Mouse (Mus musculus): ENCODE results near the gene Cast.

GRCm38 (mm10) chr13:74767186-74767585 is 41.4 kb downstream of the Cast start:
- TF ChIP-seq CTCF (IDR thresholded peaks at IDR 0.05; ENCODE audit: extremely low read depth, insufficient read depth, insufficient read length, insufficient replicate concordance) (no peak), POLR2A (IDR thresholded peaks at IDR 0.05; ENCODE audit: low read depth, low read length) (no peak)
